Mouse (Mus musculus) brain, embryonic 18.5 days (tissue): ENCODE data around the gene 2200002D01Rik.
"Not testable (repeated sequence)": the region's sequence is repeated elsewhere in the genome, so short reads cannot be mapped to it uniquely, and the experiment has no call there.

ENCODE experiments used
- DNase-seq: peaks from one replicate; pipeline ENCODE4 v3.0.0-alpha.2; 2012; ENCODE audit warnings: low read depth, low spot score

The 2200002D01Rik gene

GRCm38 (mm10) chr7:29238019-29238967 is 10.0 kb downstream of the 2200002D01Rik start, which contains the start of gene Yif1b:
Gene Yif1b, plus strand, starts transcription at chr7:29238329.
- DNase-seq, result peak; percentile 99

GRCm38 (mm10) chr7:29237596-29237995 is 10.7 kb downstream of the 2200002D01Rik start:
- DNase-seq, result not testable (repeated sequence)

- no peak for DNase-seq
Measured at GRCm38 (mm10) chr7:29236593-29236992, 11.7 kb downstream of the 2200002D01Rik start.

GRCm38 (mm10) chr7:29234661-29235060 is 13.6 kb downstream of the 2200002D01Rik start:
- DNase-seq, result no peak

GRCm38 (mm10) chr7:29233745-29234144 is 14.5 kb downstream of the 2200002D01Rik start:
- no peak for DNase-seq

GRCm38 (mm10) chr7:29232247-29233013 is 15.8 kb downstream of the 2200002D01Rik start, which contains the start of gene Kcnk6:
Gene Kcnk6, minus strand, starts transcription at chr7:29232515.
- DNase-seq, result no peak

- DNase-seq, result no peak
Measured at GRCm38 (mm10) chr7:29231517-29231916, 16.7 kb downstream of the 2200002D01Rik start.

- DNase-seq, result no peak
Measured at GRCm38 (mm10) chr7:29230560-29230959, 17.7 kb downstream of the 2200002D01Rik start.

- no peak for DNase-seq
Measured at GRCm38 (mm10) chr7:29228202-29228601, 20.1 kb downstream of the 2200002D01Rik start.

GRCm38 (mm10) chr7:29225520-29225919 is 22.7 kb downstream of the 2200002D01Rik start:
- DNase-seq, result no peak

GRCm38 (mm10) chr7:29224756-29225394 is 23.4 kb downstream of the 2200002D01Rik start:
- DNase-seq, result no peak

GRCm38 (mm10) chr7:29214846-29215245 is 33.4 kb downstream of the 2200002D01Rik start:
- DNase-seq, result no peak

- DNase-seq, result no peak
Measured at GRCm38 (mm10) chr7:29214236-29214635, 34.0 kb downstream of the 2200002D01Rik start.

- no peak for DNase-seq
Measured at GRCm38 (mm10) chr7:29213675-29214082, 34.6 kb downstream of the 2200002D01Rik start, which contains the start of gene Catsperg1. Gene Catsperg1, minus strand, starts transcription at chr7:29214035.

- DNase-seq, result not testable (repeated sequence)
Measured at GRCm38 (mm10) chr7:29212775-29213560, 35.3 kb downstream of the 2200002D01Rik start.

- DNase-seq, result no peak
Measured at GRCm38 (mm10) chr7:29212199-29212765, 36.0 kb downstream of the 2200002D01Rik start.

GRCm38 (mm10) chr7:29211415-29212198 is 36.7 kb downstream of the 2200002D01Rik start:
- no peak for DNase-seq

GRCm38 (mm10) chr7:29211013-29211412 is 37.3 kb downstream of the 2200002D01Rik start:
- DNase-seq, result not testable (repeated sequence)

GRCm38 (mm10) chr7:29202577-29202976 is 45.7 kb downstream of the 2200002D01Rik start:
- no peak for DNase-seq
